Mouse (Mus musculus) bone marrow, adult 2 months (tissue): ENCODE data around the gene Ldhb.

Source experiments
- CTCF ChIP-seq: fragments of 200-500 bp; IDR thresholded peaks from 2 replicates; pipeline ENCODE4 v1.5.1; 2011; ENCODE audit warnings: low read length, control low read depth; ENCODE audit not compliant: control insufficient read depth, insufficient read depth
- POLR2A ChIP-seq: fragments of 200-500 bp; IDR thresholded peaks from 2 replicates; pipeline ENCODE4 v1.6.1; 2011; ENCODE audit warnings: low read depth, mild to moderate bottlenecking, control low read depth, low read length, borderline replicate concordance; ENCODE audit not compliant: control insufficient read depth

GRCm38 (mm10) chr6:142485478-142486123 lies 22.2 kb downstream of the Ldhb start:
- TF ChIP-seq POLR2A = no peak
- no peak for TF ChIP-seq CTCF
